Comparison of ENCODE assay signal across 9 mouse cellular contexts in the genomic region with DNA sequence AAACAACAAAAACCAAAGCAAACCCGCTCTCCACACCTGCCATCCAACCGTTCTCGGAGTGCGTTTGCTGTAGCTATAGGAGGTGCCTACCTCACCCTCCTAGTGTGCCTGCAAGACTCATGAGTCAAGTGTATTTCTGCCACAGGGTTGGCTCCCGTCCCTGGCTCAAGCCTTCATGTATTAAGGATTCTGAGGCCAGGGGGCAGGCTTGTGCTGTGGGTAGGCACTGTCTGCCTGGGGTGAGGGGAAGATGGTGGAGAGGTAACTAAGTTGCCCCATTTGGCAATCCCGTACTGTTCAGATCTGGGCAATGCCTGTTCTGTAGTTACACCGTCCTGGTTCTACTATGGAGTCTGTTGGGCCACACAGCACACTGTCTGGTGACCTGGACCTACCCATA.
DNase-seq lines count a peak whose midpoint lies in the region; ATAC-seq and TF ChIP-seq lines count a peak whose summit lies in the region.
"Had no signal": no experiment of that assay in that cellular context is flagged by ENCODE, and none has a peak within 500 bp of the region (broad histone marks: within the 10 kb centered on the region; RNA-seq: fewer than 3 reads in every experiment).

No protein-coding gene starts in this region.

- H3K36me3 ChIP-seq in heart, adult 2 months (ENCODE audit: control insufficient read depth, insufficient read depth, low read length) = 0 out of 2 replicates have a peak, but pooled peaks cover 2% of the 10 kb centered on the region
- H3K36me3 ChIP-seq: embryonic facial prominence, embryonic 15.5 days had no signal

- no peak overlapping the region for H3K9ac ChIP-seq in heart, adult 2 months (ENCODE audit: low read depth, low read length)
- H3K9ac ChIP-seq: embryonic facial prominence, embryonic 15.5 days had no signal

- H3K79me2 ChIP-seq in heart, adult 2 months (replicated peaks; ENCODE audit: control insufficient read depth, insufficient read depth, low read length) = no peaks in the 10 kb centered on the region

- ATAC-seq in erythroid progenitor cell, adult 5-6 weeks (replicated peaks; ENCODE audit: low FRiP score, poor library complexity, severe bottlenecking) = no peak

- intact Hi-C loops in heart, adult 2 months (cut with DNase I) = no loop called here

- H3K4me3 ChIP-seq in heart, adult 2 months = no peak overlapping the region
- H3K4me3 ChIP-seq: embryonic facial prominence, embryonic 15.5 days had no signal

- no peaks in the 10 kb centered on the region for H3K27me3 ChIP-seq in heart, adult 2 months (ENCODE audit: control insufficient read depth, insufficient read depth, low read length)
- H3K27me3 ChIP-seq: embryonic facial prominence, embryonic 15.5 days had no signal

- peak overlapping the region; percentile 85 for H3K27ac ChIP-seq in heart, adult 2 months

- no peak for TF ChIP-seq POLR2A in heart, adult 2 months (IDR thresholded peaks at IDR 0.05; ENCODE audit: insufficient read depth, low read depth, low read length)

- TF ChIP-seq CTCF in heart, adult 2 months (IDR thresholded peaks at IDR 0.05) = peak; percentile 54

- 72% methylated on average over 7 of the region's 7 CpGs for WGBS in heart, adult 2 months

- H3K4me1 ChIP-seq in heart, adult 2 months (ENCODE audit: control insufficient read depth, insufficient read depth, low read length) = peaks cover 83% of the 10 kb centered on the region

- TF ChIP-seq EP300 in heart, adult 2 months (IDR thresholded peaks at IDR 0.05; ENCODE audit: insufficient read depth, low read depth, low read length) = 0 out of 2 replicates have a peak, but pooled peaks have one; percentile 39

- peak; percentile 56 to 67 for DNase-seq in heart, adult 2 months
- no peak for DNase-seq in heart, adult 9 months (ENCODE audit: low spot score in 2 of 2)
- DNase-seq in 3134 (ENCODE audit: extremely low read depth, insufficient read length, low spot score) = peak; percentile 64
- peak; percentile 72 for DNase-seq in T-cell, adult 2 months (ENCODE audit: low spot score)
- DNase-seq in lung, postnatal 25 days (ENCODE audit: low spot score) = peak; percentile 48
- DNase-seq in urinary bladder, postnatal 4 days (ENCODE audit: low spot score in 2 of 2) = no peak
- no peak for DNase-seq in layer of hippocampus, postnatal 36 days

Comparison
In these comparisons a context has a peak if more than half of its experiments do, and no peak if none do; other contexts are left out.
1. DNase-seq: peak in heart, adult 2 months (2 of 2), 3134 (single experiment), T-cell, adult 2 months (single experiment) and lung, postnatal 25 days (single experiment); none in heart, adult 9 months (0 of 2), urinary bladder, postnatal 4 days (0 of 2) and layer of hippocampus, postnatal 36 days (0 of 2).